Mouse (Mus musculus) hematopoietic stem cell, adult 5-6 weeks (primary cell): ENCODE measurements at regions not wholly inside any gene's neighbourhood (a gene's known extent, or its start where the extent isn't known, plus 50 kb on each side); places are given as distances from the start of the nearest gene placed in this dataset.
A peak's percentile ranks its signal among the peaks of the same experiment; 100 is the strongest.

Experiments used
- ATAC-seq, 2 experiments: fragments of 125-278 bp in 1 of 2; replicated peaks in 1 of 2; 2 replicates each; pipeline ENCODE4 v1.8.0; 2016 to 2017; ENCODE audit warnings: inconsistent platforms in 2 of 2, mild to moderate bottlenecking in 2 of 2, moderate number of reproducible peaks in 2 of 2, low read depth in 1 of 2, moderate TSS enrichment in 1 of 2; ENCODE audit not compliant: low FRiP score in 2 of 2, poor library complexity in 2 of 2, severe bottlenecking in 2 of 2, insufficient read depth in 1 of 2, low TSS enrichment in 1 of 2

- ATAC-seq, result no peak
Observed at GRCm38 (mm10) chr5:75450564-75450963, 124.2 kb upstream of the Kit start.

- no peak for ATAC-seq
Observed at GRCm38 (mm10) chr5:75451081-75451480, 123.6 kb upstream of the Kit start.

GRCm38 (mm10) chr5:75451693-75452092 lies 123.0 kb upstream of the Kit start:
- ATAC-seq, result no peak

GRCm38 (mm10) chr5:75453757-75454390 lies 120.8 kb upstream of the Kit start:
- no peak for ATAC-seq

GRCm38 (mm10) chr5:75454961-75455541 lies 119.7 kb upstream of the Kit start:
- ATAC-seq, result no peak

GRCm38 (mm10) chr5:75457403-75457802 lies 117.3 kb upstream of the Kit start:
- ATAC-seq, result no peak

GRCm38 (mm10) chr5:75458317-75458716 lies 116.4 kb upstream of the Kit start:
- no peak for ATAC-seq

GRCm38 (mm10) chr5:75459758-75460354 lies 114.9 kb upstream of the Kit start:
- ATAC-seq, result no peak

- peak in 1 of 2 experiments; percentile 64; a peak in 1 of 4 replicates for ATAC-seq
Observed at GRCm38 (mm10) chr5:75460414-75461025, 114.2 kb upstream of the Kit start.

- no peak for ATAC-seq
Observed at GRCm38 (mm10) chr5:75461368-75461767, 113.3 kb upstream of the Kit start.

GRCm38 (mm10) chr5:75463591-75463990 lies 111.1 kb upstream of the Kit start:
- ATAC-seq, result no peak

GRCm38 (mm10) chr5:75465701-75466100 lies 109.0 kb upstream of the Kit start:
- ATAC-seq, result peak; percentile 28 to 42; a peak in 2 of 4 replicates

- ATAC-seq, result no peak; a peak in 1 of 4 replicates
Observed at GRCm38 (mm10) chr5:75466941-75467340, 107.8 kb upstream of the Kit start.

GRCm38 (mm10) chr5:75467916-75468315 lies 106.8 kb upstream of the Kit start:
- no peak for ATAC-seq

- peak in 1 of 2 experiments; percentile 36; a peak in 1 of 4 replicates for ATAC-seq
Observed at GRCm38 (mm10) chr5:75471010-75471409, 103.7 kb upstream of the Kit start.

GRCm38 (mm10) chr5:75472484-75472883 lies 102.2 kb upstream of the Kit start:
- ATAC-seq, result no peak

- ATAC-seq, result no peak
Observed at GRCm38 (mm10) chr5:75475414-75475813, 99.3 kb upstream of the Kit start.

GRCm38 (mm10) chr5:75478499-75478898 lies 96.2 kb upstream of the Kit start:
- ATAC-seq, result no peak
